Mouse (Mus musculus): Measurements from ENCODE around the gene Eif3k.

GRCm38 (mm10) chr7:28960354-28961046 is 21.2 kb downstream of the Eif3k start:
- TF ChIP-seq CEBPB (IDR thresholded peaks at IDR 0.05; ENCODE audit: insufficient read depth, poor library complexity, severe bottlenecking) (no peak), POLR2A (IDR thresholded peaks at IDR 0.05; ENCODE audit: insufficient read length, low read depth) (peak; percentile 20)

All from myocyte (in vitro differentiated cells).